Mouse (Mus musculus) heart, embryonic 13.5 days (tissue): ENCODE data around the gene Ntng2. TPM values are rescaled to one million over a fixed set of nuclear protein-coding genes. Genes with fewer than 3 reads are reported as not detected.
A peak's percentile ranks its signal among the peaks of the same experiment; 100 is the strongest.

Source experiments
- ATAC-seq: fragments of 200-750 bp; cut with Nextera tagmentation; 2 replicates; pipeline ENCODE4 v1.8.0; 2017; ENCODE audit warnings: moderate TSS enrichment; ENCODE audit not compliant: insufficient number of reproducible peaks, low FRiP score, low TSS enrichment; ENCODE audit errors: extremely low read depth
- H3K27ac ChIP-seq: fragments of 300-500 bp; sonication (generic); replicated peaks from 2 replicates; pipeline ENCODE4 v1.5.1; 2015; ENCODE audit warnings: moderate library complexity, mild to moderate bottlenecking, inconsistent platforms
- H3K27me3 ChIP-seq: fragments of 300-500 bp; sonication (generic); replicated peaks from 2 replicates; pipeline ENCODE4 v1.6.1; 2015; ENCODE audit warnings: mild to moderate bottlenecking, inconsistent platforms
- H3K36me3 ChIP-seq: fragments of 300-500 bp; sonication (generic); 2 replicates; pipeline ENCODE4 v1.6.1; 2015; ENCODE audit warnings: mild to moderate bottlenecking, inconsistent platforms
- H3K4me1 ChIP-seq: fragments of 300-500 bp; sonication (generic); 2 replicates; pipeline ENCODE4 v1.6.1; 2015; ENCODE audit warnings: inconsistent platforms
- H3K4me2 ChIP-seq: fragments of 300-500 bp; sonication (generic); 2 replicates; pipeline ENCODE4 v1.6.1; 2015; ENCODE audit warnings: inconsistent platforms, mild to moderate bottlenecking, moderate library complexity
- H3K4me3 ChIP-seq: fragments of 300-500 bp; sonication (generic); 2 replicates; pipeline ENCODE4 v1.5.1; 2015; ENCODE audit warnings: moderate library complexity, mild to moderate bottlenecking, inconsistent platforms
- H3K9ac ChIP-seq: fragments of 300-500 bp; sonication (generic); 2 replicates; pipeline ENCODE4 v1.6.1; 2015; ENCODE audit warnings: inconsistent platforms, mild to moderate bottlenecking, moderate library complexity
- H3K9me3 ChIP-seq: fragments of 300-500 bp; sonication (generic); 2 replicates; pipeline ENCODE4 v1.6.1; 2016; ENCODE audit warnings: inconsistent platforms
- WGBS: fragments of 180-500 bp; shearing (Covaris S2); methylation state at CpG from one replicate; pipeline ENCODE4 v1.1.7; 2015; ENCODE audit warnings: mixed read lengths; 5-methylcytosine and 5-hydroxymethylcytosine counted together
- polyA plus RNA-seq: library from polyadenylated mRNA; unstranded; fragments of >200 nt; fragmentation: Nextera tagmentation; extraction: Ambion mirVana; gene quantifications from 2 replicates; pipeline ENCODE4 v1.2.1, GENCODE M21; 2015

Ntng2 gene
- polyA plus RNA-seq, 1 experiment from 2014 or later: 0.19 TPM

- Histone ChIP-seq H3K27me3 (no peaks in the 10 kb centered on the region), H3K9me3 (no peaks in the 10 kb centered on the region), H3K4me1 (peaks cover 22% of the 10 kb centered on the region), H3K9ac (no peak overlapping the region), H3K4me2 (peak overlapping the region; percentile 39), H3K27ac (no peak overlapping the region), H3K4me3 (no peak overlapping the region), H3K36me3 (peaks cover 38% of the 10 kb centered on the region)
- WGBS: 28% methylated on average over 6 of the region's 6 CpGs
- ATAC-seq: no peak; the same call in 1 of the 2 replicates
Measured at GRCm38 (mm10) chr2:29183266-29183924, 69.4 kb downstream of the Ntng2 start.

GRCm38 (mm10) chr2:29181111-29181510, 71.7 kb downstream of the Ntng2 start:
- H3K36me3 ChIP-seq: peaks cover 60% of the 10 kb centered on the region
- 68% methylated on average over 2 of the region's 2 CpGs for WGBS
- no peak overlapping the region for H3K4me3 ChIP-seq
- no peak overlapping the region for H3K9ac ChIP-seq
- H3K4me2 ChIP-seq: no peak overlapping the region
- H3K9me3 ChIP-seq: no peaks in the 10 kb centered on the region
- ATAC-seq: no peak
- no peak overlapping the region for H3K27ac ChIP-seq
- no peaks in the 10 kb centered on the region for H3K27me3 ChIP-seq
- peaks cover 22% of the 10 kb centered on the region for H3K4me1 ChIP-seq

GRCm38 (mm10) chr2:29179810-29180209, 73.0 kb downstream of the Ntng2 start:
- Histone ChIP-seq H3K36me3 (peaks cover 71% of the 10 kb centered on the region), H3K27me3 (no peaks in the 10 kb centered on the region), H3K9me3 (no peaks in the 10 kb centered on the region), H3K4me1 (peaks cover 22% of the 10 kb centered on the region), H3K9ac (no peak overlapping the region), H3K4me3 (no peak overlapping the region), H3K27ac (no peak overlapping the region), H3K4me2 (no peak overlapping the region)
- no peak for ATAC-seq
- WGBS: 83% methylated on average over 4 of the region's 4 CpGs

GRCm38 (mm10) chr2:29174887-29175286, 77.9 kb downstream of the Ntng2 start:
- H3K9ac ChIP-seq: no peak overlapping the region
- WGBS: 86% methylated on average over 3 of the region's 3 CpGs
- H3K36me3 ChIP-seq: peaks cover 96% of the 10 kb centered on the region
- no peak overlapping the region for H3K4me2 ChIP-seq
- H3K27ac ChIP-seq: no peak overlapping the region
- no peaks in the 10 kb centered on the region for H3K4me1 ChIP-seq
- H3K4me3 ChIP-seq: no peak overlapping the region
- no peaks in the 10 kb centered on the region for H3K9me3 ChIP-seq
- no peaks in the 10 kb centered on the region for H3K27me3 ChIP-seq
- ATAC-seq: no peak

- H3K9me3 ChIP-seq: no peaks in the 10 kb centered on the region
- H3K4me2 ChIP-seq: no peak overlapping the region
- ATAC-seq: no peak
- no peak overlapping the region for H3K4me3 ChIP-seq
- no peak overlapping the region for H3K9ac ChIP-seq
- H3K36me3 ChIP-seq: peaks cover 97% of the 10 kb centered on the region
- WGBS: 84% methylated on average over 5 of the region's 5 CpGs
- H3K4me1 ChIP-seq: no peaks in the 10 kb centered on the region
- H3K27me3 ChIP-seq: no peaks in the 10 kb centered on the region
- no peak overlapping the region for H3K27ac ChIP-seq
Measured at GRCm38 (mm10) chr2:29168067-29168466, 84.7 kb downstream of the Ntng2 start.

GRCm38 (mm10) chr2:29151941-29152340, 100.9 kb downstream of the Ntng2 start:
- WGBS: 79% methylated on average over 2 of the region's 2 CpGs
- no peak for ATAC-seq

More at GRCm38 (mm10) chr2:29151941-29152340, 100.9 kb downstream of the Ntng2 start:
- no peaks in the 10 kb centered on the region for H3K4me1 ChIP-seq
- H3K27ac ChIP-seq: no peak overlapping the region
- no peak overlapping the region for H3K4me3 ChIP-seq
- H3K9ac ChIP-seq: no peak overlapping the region
- H3K27me3 ChIP-seq: no peaks in the 10 kb centered on the region
- H3K4me2 ChIP-seq: no peak overlapping the region
- no peaks in the 10 kb centered on the region for H3K9me3 ChIP-seq
- H3K36me3 ChIP-seq: peaks cover 97% of the 10 kb centered on the region

Other genes starting within 250 kb of the Ntng2 start
- 0.19 and 0.20 TPM in 2 replicates for gene Cfap77, start 197.9 kb downstream of the Ntng2 start, polyA plus RNA-seq
- 5.0 and 6.0 TPM in 2 replicates for gene Ttf1, start 192.7 kb downstream of the Ntng2 start, polyA plus RNA-seq
- gene Setx, start 128.8 kb downstream of the Ntng2 start, polyA plus RNA-seq: 5.7 and 7.4 TPM in 2 replicates
- gene Med27, start 93.8 kb upstream of the Ntng2 start, polyA plus RNA-seq: 34.3 and 34.4 TPM in 2 replicates